Mouse (Mus musculus) testis, postnatal 14 days (tissue): ENCODE results near the gene Clip2.
"Not testable (repeated sequence)": the region's sequence is repeated elsewhere in the genome, so short reads cannot be mapped to it uniquely, and the experiment has no call there.

ENCODE experiments used
- DNase-seq: peaks from one replicate; pipeline ENCODE4 v3.0.0; 2021; ENCODE audit warnings: low spot score

Clip2 gene

DNA sequence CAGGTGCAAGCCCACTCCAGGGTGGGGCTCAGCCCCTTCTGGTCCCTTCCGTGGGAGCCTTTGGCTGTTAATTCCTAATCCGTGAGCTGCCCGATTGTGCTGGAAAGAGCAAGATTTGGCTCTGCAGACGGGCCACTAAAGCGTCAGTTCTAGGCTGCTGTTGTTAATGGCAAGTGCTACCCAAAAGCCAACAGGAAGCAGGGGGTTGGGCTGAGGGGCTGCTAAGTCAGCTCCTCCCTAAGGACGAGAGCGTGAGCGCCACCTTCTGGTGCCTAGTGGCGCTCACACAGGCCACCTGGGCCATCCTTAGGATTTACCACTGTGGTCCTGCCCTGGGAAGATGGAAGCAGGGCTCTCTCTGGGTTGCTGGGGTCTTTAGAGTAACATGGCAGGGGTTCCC lies 62.7 kb downstream of the Clip2 start:
- no peak for DNase-seq

DNA sequence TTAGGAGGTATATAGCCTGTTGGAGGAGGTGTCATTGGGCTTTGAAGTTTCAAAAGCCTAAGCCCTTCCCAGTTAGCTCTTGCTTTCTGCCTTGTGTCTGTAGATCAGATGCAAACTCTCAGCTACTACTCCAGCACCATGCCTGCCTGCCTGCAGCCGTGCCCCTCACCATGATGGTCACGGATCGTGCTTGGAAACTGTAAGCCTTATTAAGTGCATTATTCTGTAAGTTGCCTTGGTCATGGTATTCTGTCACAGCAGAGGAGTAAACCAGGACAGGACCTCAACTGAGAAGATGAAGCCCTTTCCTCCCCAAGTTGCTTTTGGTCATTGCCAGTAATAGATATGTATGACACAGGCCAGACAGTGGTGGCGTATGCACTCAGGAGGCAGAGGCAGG lies 63.6 kb downstream of the Clip2 start:
- no peak for DNase-seq

- no peak for DNase-seq
Observed at GRCm38 (mm10) chr5:134488042-134488441, 64.2 kb downstream of the Clip2 start.

GRCm38 (mm10) chr5:134485900-134486665 lies 66.2 kb downstream of the Clip2 start:
- DNase-seq: peak; percentile 64

DNA sequence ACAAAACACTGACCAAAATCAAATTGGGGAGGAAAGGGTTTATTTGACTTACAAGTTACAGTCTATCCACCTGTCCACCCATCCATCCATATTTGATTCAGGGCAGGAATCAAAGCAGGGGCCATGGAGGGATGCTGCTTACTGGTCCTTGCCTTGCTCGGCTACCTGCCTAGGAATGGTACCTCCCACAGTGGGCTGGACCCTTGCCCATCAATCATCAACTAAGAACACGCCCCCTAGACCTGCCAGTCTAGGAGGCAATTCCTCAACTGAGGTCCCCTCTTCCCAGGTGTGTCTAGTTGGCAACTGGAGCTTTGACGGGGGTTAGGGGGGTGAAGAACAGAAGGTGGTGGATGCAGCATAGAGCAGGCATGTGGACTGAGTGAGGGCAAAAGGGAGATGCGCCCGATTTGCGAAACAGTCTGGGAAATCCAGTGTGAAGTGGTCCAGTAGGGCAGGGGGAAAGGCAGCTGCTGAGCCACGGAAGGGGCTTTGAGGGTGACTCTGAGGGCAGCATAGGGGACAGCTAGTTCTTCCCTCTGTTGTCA lies 67.0 kb downstream of the Clip2 start:
- no peak for DNase-seq

DNA sequence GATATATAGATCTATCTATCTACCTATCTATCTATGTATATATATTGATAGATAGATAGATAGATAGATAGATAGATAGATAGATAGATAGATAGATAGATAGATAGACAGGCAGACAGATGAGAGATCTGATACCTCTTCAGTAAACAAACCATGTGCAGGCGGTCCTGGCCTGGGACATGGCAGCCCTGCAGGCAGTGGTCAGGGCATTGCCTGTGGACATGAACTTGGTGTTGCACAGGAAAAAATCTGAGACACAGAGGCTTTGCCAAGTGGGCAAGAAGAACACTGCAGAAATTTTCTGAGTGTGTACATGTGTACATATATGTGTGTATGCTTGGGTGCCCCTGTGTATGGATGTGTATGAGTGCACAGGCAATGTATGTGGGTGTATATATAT lies 68.9 kb downstream of the Clip2 start:
- no peak for DNase-seq

DNA sequence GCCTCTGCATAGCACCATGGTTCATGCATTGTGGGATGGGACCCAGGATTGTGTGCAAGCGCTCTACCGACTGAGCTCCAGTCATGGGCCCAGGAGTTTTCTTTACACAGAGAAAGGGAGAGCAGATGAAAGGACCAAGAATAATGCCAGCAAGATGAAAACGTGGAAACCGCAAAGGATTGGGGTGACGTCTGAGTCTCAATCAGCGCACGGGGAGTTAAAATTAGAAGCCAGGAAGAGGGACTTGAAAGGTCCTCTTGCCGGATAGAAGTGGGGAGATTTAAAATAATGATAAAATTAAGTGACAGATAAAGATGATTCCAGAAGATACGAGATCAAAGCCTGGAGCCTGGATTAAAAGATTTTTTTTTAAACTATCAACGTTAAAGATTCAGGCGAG lies 69.9 kb downstream of the Clip2 start:
- no peak for DNase-seq

- not testable (repeated sequence) for DNase-seq
Observed at GRCm38 (mm10) chr5:134478886-134479285, 73.3 kb downstream of the Clip2 start.

DNA sequence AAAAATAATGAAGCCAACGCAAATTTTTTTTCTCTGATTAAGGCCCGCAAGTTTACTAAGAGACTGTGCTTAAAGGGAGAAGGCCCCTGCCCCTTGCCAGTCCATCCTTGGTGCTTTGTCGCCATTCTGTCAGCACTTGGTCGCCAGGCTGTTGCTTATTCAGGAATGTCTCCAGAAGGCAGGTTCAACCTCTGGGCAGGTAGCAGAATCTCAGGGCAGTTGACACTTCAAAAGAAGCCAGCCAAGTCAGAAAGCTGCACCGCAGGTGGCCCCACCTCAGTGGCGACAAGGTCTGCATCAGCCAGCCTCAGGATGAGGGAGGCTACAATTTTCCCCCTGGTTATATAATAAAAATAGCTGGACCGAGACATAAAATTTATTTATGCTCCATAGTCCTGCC lies 76.5 kb downstream of the Clip2 start:
- DNase-seq: not testable (repeated sequence)

- DNase-seq: no peak
Observed at GRCm38 (mm10) chr5:134475006-134475605, 77.1 kb downstream of the Clip2 start.

DNA sequence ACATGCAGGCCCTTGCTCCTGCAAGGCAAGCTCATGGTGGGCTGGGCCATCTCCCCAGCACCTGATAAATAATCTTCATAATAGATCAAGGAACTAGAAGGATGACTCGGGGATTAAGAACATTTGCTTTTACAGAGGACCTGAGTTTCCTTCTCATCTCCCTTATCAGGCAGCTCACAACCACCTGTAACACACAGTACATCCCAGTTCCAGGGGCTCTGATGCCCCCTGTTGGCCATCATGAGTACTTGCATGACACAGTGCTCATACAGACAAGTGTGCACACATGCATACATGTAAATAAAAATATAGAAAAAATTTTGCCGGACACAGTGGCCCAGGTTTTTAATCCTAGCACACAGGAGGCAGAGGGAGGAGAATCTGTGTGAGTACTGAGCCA lies 78.3 kb downstream of the Clip2 start:
- DNase-seq: no peak

DNA sequence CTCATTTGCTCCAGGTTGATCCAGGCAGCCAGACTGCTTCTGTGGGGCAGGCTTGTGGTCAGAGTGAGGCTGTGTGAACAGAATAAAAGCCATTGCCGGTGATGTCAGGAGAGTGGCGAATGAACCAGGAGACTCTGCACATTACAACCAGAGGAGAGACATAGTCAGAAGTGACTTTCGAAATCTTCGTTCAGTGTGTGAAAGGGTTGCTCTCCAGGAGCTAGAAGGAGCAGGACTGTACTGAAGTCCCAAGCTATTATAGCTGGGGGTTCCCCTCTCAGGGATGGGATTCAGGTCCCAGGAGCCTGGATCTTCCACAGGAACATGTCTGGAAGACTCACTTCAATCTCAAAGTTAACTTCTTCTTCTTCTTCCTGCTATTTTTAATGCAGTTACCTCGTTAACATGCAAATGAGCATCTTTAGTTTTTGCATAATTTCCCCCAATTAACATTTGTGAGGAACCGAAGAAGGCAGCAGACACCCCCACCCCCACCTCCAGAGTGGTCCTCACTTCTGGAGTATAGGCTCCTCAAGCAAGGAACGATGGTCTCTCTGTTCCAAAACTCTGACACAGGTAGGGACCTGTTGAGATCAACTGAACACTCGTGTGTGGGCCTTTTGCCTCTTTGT lies 81.6 kb downstream of the Clip2 start:
- DNase-seq: no peak

- DNase-seq: no peak
Observed at GRCm38 (mm10) chr5:134469559-134470150, 82.6 kb downstream of the Clip2 start.

GRCm38 (mm10) chr5:134468158-134468765 lies 84.0 kb downstream of the Clip2 start:
- DNase-seq: no peak

GRCm38 (mm10) chr5:134467030-134467549 lies 85.1 kb downstream of the Clip2 start:
- DNase-seq: no peak

GRCm38 (mm10) chr5:134466296-134467029 lies 85.8 kb downstream of the Clip2 start:
- DNase-seq: no peak

DNA sequence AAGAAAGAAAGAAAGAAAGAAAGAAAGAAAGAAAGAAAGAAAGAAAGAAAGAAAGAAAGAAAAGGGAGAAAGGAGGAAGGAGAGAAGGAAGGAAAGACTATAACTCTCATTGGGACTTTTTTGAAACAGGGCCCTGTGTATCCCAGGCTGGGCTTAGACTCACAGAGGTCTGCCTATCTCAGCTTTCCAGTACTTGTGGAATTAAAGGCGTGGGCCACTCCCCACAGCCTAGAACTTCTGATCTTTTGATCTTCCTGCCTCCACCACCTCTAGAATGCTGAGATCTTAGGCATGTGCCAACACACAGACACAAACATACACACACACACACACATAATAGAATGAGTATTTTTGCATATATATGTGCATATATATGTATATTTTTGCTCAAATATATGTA lies 87.0 kb downstream of the Clip2 start:
- no peak for DNase-seq

DNA sequence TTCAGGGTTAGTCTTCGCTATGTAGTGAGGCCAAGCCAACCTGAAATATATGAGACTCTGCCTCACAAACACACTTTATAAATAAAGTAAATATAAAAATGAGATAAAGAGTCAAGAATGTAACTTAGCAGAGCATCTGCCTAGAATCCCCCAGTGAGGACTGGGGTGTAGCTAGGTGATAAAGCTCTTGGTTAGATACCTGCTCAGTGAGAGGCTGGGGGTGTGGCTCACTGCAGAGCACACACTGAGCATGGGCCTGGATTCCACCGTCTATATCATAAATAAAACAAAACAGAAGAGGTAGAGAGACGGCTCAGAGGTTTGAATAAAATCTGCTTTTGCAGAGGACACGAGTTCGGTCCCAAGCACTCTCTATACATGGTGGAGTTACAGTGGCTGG lies 88.0 kb downstream of the Clip2 start:
- DNase-seq: no peak

DNA sequence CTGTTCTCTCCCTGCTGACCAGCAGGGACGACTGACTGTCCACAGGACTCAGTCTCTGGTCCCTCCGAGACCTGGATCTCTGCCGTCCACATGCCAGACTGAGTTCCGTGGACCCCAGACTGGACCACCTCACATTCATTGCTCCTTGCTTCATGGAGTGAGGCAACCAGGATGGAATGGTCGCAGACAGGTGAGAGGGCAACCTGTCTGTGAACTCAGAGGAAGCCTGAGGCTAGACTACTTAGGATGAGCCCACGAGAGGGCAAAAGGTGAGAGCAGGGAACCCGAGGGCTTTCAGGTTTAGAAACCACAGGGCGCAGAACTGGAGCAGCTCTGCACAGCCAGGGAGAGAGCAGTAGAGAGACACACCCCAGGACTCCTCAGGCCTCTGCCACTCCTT lies 89.5 kb downstream of the Clip2 start:
- no peak for DNase-seq

DNA sequence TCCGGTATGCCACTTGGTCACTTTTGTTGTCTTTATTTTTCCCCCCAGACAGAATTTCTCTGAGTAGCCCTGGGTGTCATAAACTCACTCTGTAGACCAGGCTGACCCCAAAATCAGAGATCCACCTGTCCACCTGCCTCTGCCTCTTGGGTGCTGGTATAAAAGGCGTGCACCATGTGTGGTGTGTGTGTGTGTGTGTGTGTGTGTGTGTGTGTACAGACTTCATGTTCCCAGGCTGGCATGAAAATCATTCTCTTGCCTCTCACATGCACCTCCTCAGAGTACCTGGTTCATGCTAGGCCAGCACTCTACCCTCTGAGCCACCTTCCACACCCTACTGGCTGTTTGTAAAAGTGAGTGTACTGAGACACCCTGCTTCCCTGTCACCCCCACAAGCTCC lies 89.9 kb downstream of the Clip2 start:
- DNase-seq: no peak

- DNase-seq: no peak
Observed at GRCm38 (mm10) chr5:134460546-134460945, 91.7 kb downstream of the Clip2 start.
